Mouse (Mus musculus) MEL (cell line): Measurements from ENCODE around the gene Gm21915.

Experiments used
- MAZ ChIP-seq: IDR thresholded peaks from 2 replicates; pipeline ENCODE4 v1.6.1; 2012; ENCODE audit warnings: low read depth, mild to moderate bottlenecking, inconsistent platforms, low read length, improper control_type of control experiment
- POLR2AphosphoS5 ChIP-seq: IDR thresholded peaks from 2 replicates; pipeline ENCODE4 v1.6.1; 2012; ENCODE audit warnings: low read depth, borderline replicate concordance, mild to moderate bottlenecking, inconsistent platforms, low read length, moderate library complexity, mixed read lengths

DNA sequence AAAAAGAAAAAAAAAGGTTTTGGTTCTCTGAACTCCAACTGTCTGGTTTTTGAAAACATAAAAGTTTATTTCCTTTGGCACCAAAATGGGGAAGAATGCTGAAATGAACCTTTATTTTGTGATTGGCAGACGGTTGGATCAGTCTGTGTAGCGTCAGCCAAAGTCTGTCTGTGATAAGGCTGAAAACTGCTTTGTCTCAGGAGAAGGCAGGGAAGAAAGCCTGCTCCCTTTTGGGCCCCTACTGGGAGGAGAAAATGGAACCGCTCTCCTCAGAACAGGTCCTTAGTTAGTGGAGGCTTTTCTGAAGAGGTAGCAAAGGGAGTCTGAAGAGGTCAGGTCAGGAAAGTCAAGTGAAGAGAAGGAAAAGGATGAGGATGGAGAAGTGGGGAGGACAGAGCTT lies 22.6 kb downstream of the Gm21915 start:
- TF ChIP-seq POLR2AphosphoS5, result no peak
- no peak for TF ChIP-seq MAZ
